Mouse (Mus musculus) brain, embryonic 18.5 days (tissue): ENCODE data around the gene Atxn1.

Experiments
- DNase-seq: peaks from one replicate; pipeline ENCODE4 v3.0.0-alpha.2; 2012; ENCODE audit warnings: low read depth, low spot score

The Atxn1 gene

GRCm38 (mm10) chr13:45681196-45681595 is 283.6 kb downstream of the Atxn1 start:
- DNase-seq = no peak

GRCm38 (mm10) chr13:45680651-45681050 is 284.2 kb downstream of the Atxn1 start:
- DNase-seq = no peak

- DNase-seq = no peak
These were observed 285.7 kb downstream of the Atxn1 start for GRCm38 (mm10) chr13:45679096-45679495.

- DNase-seq = no peak
These were observed 292.2 kb downstream of the Atxn1 start for GRCm38 (mm10) chr13:45672628-45673027.

DNA sequence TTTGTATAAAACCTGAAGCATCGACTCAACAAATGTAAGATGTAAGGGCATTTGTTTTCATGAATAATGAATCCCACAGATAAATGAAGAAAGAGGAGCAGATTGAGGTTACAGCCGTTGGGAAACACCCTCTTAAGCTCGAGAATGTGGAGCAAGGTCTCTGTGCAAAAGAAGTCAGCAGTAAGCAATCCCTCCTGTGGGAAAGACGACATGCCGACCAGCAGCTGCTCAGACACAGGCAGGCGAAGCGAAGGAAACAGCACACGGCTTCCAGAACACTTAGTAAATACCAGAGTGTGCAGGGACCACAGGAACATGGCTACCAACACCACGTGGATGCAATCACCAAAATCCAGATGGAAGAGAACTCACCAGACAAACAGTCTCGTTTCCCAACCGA is 294.8 kb downstream of the Atxn1 start:
- DNase-seq = no peak

GRCm38 (mm10) chr13:45662852-45663251 is 302.0 kb downstream of the Atxn1 start:
- no peak for DNase-seq

- DNase-seq = no peak
These were observed 302.6 kb downstream of the Atxn1 start for GRCm38 (mm10) chr13:45662216-45662615.

- DNase-seq = no peak
These were observed 303.3 kb downstream of the Atxn1 start for GRCm38 (mm10) chr13:45661283-45662185.

- no peak for DNase-seq
These were observed 305.0 kb downstream of the Atxn1 start for GRCm38 (mm10) chr13:45659813-45660212.

DNA sequence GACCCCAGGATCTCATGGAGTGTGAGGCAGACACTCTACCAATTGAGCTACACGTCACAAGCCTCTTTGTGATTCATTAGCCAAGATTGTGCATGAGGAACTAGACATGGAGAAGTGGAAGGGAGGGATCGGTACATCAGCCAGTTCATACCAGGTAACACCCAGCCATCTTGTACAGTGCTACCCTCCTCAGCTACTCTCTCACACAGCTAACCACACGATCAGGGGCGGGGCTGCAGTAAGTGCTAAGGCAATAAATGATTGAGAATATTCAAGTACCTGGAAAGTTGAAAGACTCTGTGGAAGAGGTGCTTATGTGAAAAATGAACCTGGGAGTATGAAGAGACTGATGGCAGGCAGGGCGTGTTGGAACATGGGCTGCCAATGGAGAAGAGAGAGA is 306.5 kb downstream of the Atxn1 start:
- no peak for DNase-seq

- no peak for DNase-seq
These were observed 307.6 kb downstream of the Atxn1 start for GRCm38 (mm10) chr13:45657176-45657575.

- DNase-seq = no peak
These were observed 313.1 kb downstream of the Atxn1 start for GRCm38 (mm10) chr13:45651652-45652241.

DNA sequence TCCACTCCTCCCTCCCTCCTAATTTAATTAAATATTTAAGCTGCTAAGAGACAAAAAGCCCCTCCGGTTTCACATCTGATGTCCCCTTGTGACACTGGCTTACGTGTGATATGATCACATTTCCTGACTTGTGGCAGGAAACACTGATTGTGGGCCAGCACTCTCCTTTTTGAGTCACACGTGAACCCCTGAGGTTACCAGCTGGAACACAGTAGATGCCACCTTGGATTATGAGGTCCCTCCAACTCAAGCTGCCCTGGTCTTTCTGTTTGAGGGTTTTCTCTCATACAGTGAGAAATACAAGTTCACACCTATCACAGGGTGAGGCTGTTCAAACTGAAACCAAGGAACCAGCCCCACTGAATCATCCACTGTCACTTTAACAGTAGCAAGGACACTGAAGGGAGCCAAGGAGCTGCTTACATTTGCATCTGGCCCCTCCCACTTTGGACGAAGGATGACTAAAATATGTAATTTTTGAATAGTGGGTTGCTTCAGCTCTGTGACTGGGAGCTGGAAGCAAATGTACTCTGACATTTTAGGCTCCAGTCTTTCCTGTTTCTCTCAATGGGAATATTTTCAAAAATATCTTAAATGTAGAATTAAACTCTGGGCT is 315.5 kb downstream of the Atxn1 start:
- DNase-seq = no peak

DNA sequence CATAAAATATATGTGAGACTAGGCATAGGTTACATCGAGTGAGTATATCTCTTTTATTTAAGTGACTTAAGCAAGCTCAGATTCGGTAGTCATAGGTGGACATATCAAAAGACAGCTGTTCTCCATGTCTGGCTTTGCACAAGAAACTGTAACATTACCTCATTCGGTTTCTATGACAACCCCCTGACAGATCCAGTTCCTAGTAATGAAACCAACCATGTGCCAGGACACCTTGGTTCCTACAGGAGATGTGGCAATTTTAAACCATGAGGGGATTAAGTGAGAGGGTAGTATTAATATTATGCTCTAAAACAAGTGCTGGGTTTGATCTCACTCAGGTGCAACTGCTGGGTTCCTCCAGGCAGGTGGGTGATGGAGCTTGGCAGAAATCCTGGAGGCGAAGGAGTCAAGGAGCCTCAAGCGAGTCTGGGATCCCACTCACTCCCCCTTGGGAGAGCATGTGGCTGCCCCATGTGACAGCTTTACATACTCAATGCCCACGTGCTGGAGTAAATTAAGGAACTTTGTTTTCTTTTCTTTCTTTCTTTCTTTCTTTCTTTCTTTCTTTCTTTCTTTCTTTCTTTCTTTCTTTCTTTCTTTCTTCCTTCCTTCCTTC is 320.9 kb downstream of the Atxn1 start:
- DNase-seq = no peak

DNA sequence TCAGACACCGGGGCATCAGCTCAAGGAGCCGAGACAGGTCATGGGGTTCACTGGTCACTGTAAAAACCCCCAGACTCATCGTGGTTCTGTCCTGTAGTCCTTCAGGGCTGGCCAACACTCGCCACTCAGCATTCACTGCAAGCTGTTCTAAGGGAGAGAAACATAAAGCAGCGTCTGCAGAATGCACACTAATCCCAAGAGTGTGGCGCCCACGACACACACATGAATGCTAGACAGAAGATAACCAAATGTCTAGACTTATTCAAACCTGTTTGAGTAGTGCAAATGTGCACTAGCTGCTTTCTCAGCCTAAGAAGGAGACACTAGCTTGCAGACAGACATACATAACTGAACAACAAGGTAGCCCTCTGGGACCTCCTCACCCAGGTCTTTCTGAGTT is 321.9 kb downstream of the Atxn1 start:
- no peak for DNase-seq

- DNase-seq = no peak
These were observed 324.4 kb downstream of the Atxn1 start for GRCm38 (mm10) chr13:45640431-45640830.

GRCm38 (mm10) chr13:45638281-45638680 is 326.5 kb downstream of the Atxn1 start:
- no peak for DNase-seq

GRCm38 (mm10) chr13:45637324-45637723 is 327.5 kb downstream of the Atxn1 start:
- DNase-seq = no peak

DNA sequence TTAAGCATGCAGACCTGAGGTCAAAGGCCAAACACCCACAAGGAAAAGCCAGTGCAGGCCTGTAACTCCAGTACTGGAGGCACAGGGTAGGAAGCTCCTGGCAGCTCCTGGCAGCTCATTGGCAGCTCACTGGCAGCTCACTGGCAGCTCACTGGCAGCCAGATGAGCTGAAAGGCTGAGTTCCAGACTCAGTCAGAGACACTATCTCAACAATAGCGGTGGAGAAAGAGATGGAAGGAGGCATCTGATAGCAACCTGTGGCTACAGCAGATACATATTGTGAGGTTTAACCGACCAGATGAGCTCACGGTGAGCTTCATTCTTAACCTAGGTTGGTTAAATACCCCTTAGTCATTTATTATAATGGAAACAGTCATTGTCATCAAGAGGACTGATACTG is 328.4 kb downstream of the Atxn1 start:
- DNase-seq = no peak

GRCm38 (mm10) chr13:45633918-45634317 is 330.9 kb downstream of the Atxn1 start:
- no peak for DNase-seq

DNA sequence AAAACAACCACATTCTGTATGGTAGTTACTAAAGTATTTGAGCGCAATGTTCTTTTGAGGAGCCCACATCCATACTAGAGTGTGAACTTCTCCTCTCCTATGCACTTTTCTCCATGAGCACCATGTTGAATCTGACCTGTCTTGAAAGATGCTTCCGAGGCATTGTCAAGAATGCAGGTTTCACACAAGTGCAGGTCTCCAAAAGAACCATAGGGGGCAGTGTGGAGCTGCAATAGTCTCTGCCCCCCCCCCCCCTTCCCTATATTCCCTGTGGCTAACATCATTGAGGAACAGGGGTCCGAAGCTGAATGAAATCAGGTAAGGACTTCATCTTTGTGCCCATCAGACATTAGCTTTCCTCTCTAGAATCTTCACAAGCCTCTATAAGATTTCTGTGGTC is 332.7 kb downstream of the Atxn1 start:
- no peak for DNase-seq
